Mouse (Mus musculus): ENCODE data around the gene Gse1.

GRCm38 (mm10) chr8:120201351-120201750 is 26.9 kb upstream of the Gse1 start:
- no peak for TF ChIP-seq HCFC1 (IDR thresholded peaks at IDR 0.05; ENCODE audit: borderline replicate concordance, insufficient read depth, low read length)
- no peak for TF ChIP-seq ZC3H11A (IDR thresholded peaks at IDR 0.05; ENCODE audit: borderline replicate concordance, low read depth, low read length)
- no peak for TF ChIP-seq CHD2 (IDR thresholded peaks at IDR 0.05; ENCODE audit: low read depth, low read length)
- TF ChIP-seq MAFK (IDR thresholded peaks at IDR 0.05; ENCODE audit: insufficient read depth, low read depth, low read length) = no peak
- TF ChIP-seq ZNF384 (IDR thresholded peaks at IDR 0.05; ENCODE audit: low read depth, low read length) = no peak
